Mouse (Mus musculus) brain, embryonic 14.5 days (tissue): ENCODE results near the gene Lce1a2. TPM values are rescaled to one million over a fixed set of nuclear protein-coding genes. Genes with fewer than 3 reads are reported as not detected.

Experiments
- DNase-seq: peaks from one replicate; pipeline ENCODE4 v3.0.0-alpha.2; 2011; ENCODE audit warnings: low read depth
- CTCF ChIP-seq: fragments of 200-500 bp; IDR thresholded peaks from 2 replicates; pipeline ENCODE4 v1.5.1; 2012; ENCODE audit warnings: inconsistent platforms, mild to moderate bottlenecking, moderate library complexity, borderline replicate concordance; ENCODE audit not compliant: insufficient read depth, insufficient read length; ENCODE audit errors: extremely low read depth
- POLR2A ChIP-seq: fragments of 200-500 bp; IDR thresholded peaks from 2 replicates; pipeline ENCODE4 v1.6.1; 2012; ENCODE audit warnings: mild to moderate bottlenecking, inconsistent platforms, borderline replicate concordance; ENCODE audit not compliant: poor library complexity, insufficient read depth, insufficient read length, severe bottlenecking; ENCODE audit errors: extremely low read depth
- polyA plus RNA-seq: library from polyadenylated mRNA; depleted of rRNA; stranded (reverse); fragments of >200 nt; gene quantifications from 2 replicates; pipeline ENCODE4 v1.2.3, GENCODE M21; 2012; rRNA removed

The Lce1a2 gene
- polyA plus RNA-seq, 1 experiment: not detected

DNA sequence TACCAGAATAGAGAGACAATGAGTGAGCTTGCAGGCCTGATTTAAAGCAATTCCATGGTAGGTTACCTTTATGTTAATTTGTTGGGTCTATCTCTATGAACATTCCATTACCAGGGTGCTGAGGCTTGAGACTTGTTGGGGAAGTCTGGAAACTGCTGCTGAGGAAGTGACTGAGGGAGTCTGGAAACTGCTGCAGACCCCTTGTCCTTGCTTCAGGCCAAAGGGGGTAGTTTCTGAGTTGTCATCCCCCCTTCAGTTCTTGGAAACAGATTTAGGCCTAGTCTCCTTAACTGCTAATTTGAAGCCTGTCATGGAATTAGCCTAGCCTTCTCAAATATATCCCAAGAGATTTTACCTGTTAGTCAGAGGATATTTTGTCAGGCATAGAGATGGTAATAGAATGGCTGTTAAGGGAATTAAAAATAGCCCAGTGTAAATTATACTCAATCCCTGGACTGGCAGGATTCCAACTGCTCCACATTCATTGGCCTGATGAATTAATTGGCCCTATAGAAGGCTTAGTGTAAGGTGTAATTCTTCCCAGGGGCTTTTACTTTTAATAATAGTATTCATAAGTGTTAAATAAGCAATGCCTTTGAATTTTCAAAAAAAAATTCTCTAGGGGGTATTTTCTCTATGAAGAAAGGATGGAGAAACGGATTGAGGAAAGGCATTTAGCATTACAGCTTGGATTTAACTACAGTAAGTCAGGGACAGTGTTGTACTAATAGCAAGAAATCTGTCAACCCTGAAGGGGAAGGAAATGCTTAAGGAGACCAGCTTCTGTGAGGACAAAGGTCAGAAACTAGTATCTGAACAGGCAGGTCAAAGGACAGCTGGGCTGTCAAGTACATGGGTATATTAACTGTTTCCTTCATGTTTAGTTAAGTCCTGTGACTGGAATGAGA is 32.1 kb downstream of the Lce1a2 start:
- peak; percentile 80 for DNase-seq
- no peak for TF ChIP-seq CTCF
- no peak for TF ChIP-seq POLR2A

DNA sequence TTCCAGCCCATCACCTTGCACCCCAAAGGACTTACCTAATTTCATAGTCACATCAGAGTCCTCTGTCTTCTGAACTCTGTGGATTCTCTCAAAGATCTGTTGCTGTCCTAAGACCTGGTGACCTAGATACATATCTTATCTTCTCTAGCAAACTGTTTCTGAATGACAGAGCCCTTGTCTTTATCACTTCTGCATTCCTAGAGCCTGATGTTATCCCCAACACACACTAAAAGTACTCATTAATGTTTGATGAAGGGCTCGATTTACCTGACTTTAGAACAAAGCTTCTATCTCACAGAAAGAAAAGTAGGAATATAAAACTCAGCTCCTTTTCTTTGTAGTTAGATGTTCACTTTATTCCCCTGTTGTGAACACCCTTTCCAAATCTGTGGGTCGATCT is 48.6 kb downstream of the Lce1a2 start, which contains the start of gene Lce6a:
TSS of gene Lce6a (minus strand) at position 101 of the 400 bp plus-strand sequence.
- no peak for DNase-seq
- TF ChIP-seq POLR2A (no peak), CTCF (no peak)

Other genes starting within 250 kb of the Lce1a2 start
- gene Gm9774, start 240.9 kb downstream of the Lce1a2 start, polyA plus RNA-seq: 6.8 and 9.2 TPM in 2 replicates
- gene Sprr2k, start 237.7 kb downstream of the Lce1a2 start, polyA plus RNA-seq: not detected in 2 replicates
- 0.11 and 0.55 TPM in 2 replicates for gene Sprr1b, start 231.5 kb downstream of the Lce1a2 start, polyA plus RNA-seq
- gene Sprr3, start 211.6 kb downstream of the Lce1a2 start, polyA plus RNA-seq: not detected in 2 replicates
- gene Sprr1a, start 184.4 kb downstream of the Lce1a2 start, polyA plus RNA-seq: 0.63 TPM in 1 of 2 replicates, not detected in the other
- gene Sprr4, start 169.8 kb downstream of the Lce1a2 start, polyA plus RNA-seq: not detected in 2 replicates
- gene 2310046K23Rik, start 135.8 kb downstream of the Lce1a2 start, polyA plus RNA-seq: not detected in 2 replicates
- gene Ivl, start 96.6 kb downstream of the Lce1a2 start, polyA plus RNA-seq: not detected in 2 replicates
- gene Smcp, start 81.3 kb downstream of the Lce1a2 start, polyA plus RNA-seq: not detected in 2 replicates
- not detected in 2 replicates for gene 2210017I01Rik, start 62.8 kb downstream of the Lce1a2 start, polyA plus RNA-seq
- gene Lce6a, start 48.7 kb downstream of the Lce1a2 start, polyA plus RNA-seq: not detected in 2 replicates
- gene Lce1a1, start 22.0 kb downstream of the Lce1a2 start, polyA plus RNA-seq: not detected in 2 replicates
- gene Lce1b, start 13.4 kb downstream of the Lce1a2 start, polyA plus RNA-seq: not detected in 2 replicates
- gene Lce1c, start 8.9 kb upstream of the Lce1a2 start, polyA plus RNA-seq: not detected in 2 replicates
- not detected in 2 replicates for gene Lce1d, start 16.9 kb upstream of the Lce1a2 start, polyA plus RNA-seq
- gene Lce1e, start 38.8 kb upstream of the Lce1a2 start, polyA plus RNA-seq: not detected in 2 replicates
- gene Lce1f, start 50.0 kb upstream of the Lce1a2 start, polyA plus RNA-seq: not detected in 2 replicates
- not detected in 2 replicates for gene Gm38119, start 68.8 kb upstream of the Lce1a2 start, polyA plus RNA-seq
- not detected in 2 replicates for gene Lce1g, start 82.0 kb upstream of the Lce1a2 start, polyA plus RNA-seq
- gene Lce1h, start 94.8 kb upstream of the Lce1a2 start, polyA plus RNA-seq: not detected in 2 replicates
- gene Lce1i, start 108.6 kb upstream of the Lce1a2 start, polyA plus RNA-seq: not detected in 2 replicates
- gene Lce1j, start 120.2 kb upstream of the Lce1a2 start, polyA plus RNA-seq: not detected in 2 replicates
- not detected in 2 replicates for gene Lce1k, start 137.6 kb upstream of the Lce1a2 start, polyA plus RNA-seq
- not detected in 2 replicates for gene Kprp, start 156.9 kb upstream of the Lce1a2 start, polyA plus RNA-seq
- gene Lce1l, start 181.0 kb upstream of the Lce1a2 start, polyA plus RNA-seq: not detected in 2 replicates
- gene 2310050C09Rik, start 199.9 kb upstream of the Lce1a2 start, polyA plus RNA-seq: not detected in 2 replicates